Mouse (Mus musculus): ENCODE results near the gene Ddah2.

The Ddah2 gene

DNA sequence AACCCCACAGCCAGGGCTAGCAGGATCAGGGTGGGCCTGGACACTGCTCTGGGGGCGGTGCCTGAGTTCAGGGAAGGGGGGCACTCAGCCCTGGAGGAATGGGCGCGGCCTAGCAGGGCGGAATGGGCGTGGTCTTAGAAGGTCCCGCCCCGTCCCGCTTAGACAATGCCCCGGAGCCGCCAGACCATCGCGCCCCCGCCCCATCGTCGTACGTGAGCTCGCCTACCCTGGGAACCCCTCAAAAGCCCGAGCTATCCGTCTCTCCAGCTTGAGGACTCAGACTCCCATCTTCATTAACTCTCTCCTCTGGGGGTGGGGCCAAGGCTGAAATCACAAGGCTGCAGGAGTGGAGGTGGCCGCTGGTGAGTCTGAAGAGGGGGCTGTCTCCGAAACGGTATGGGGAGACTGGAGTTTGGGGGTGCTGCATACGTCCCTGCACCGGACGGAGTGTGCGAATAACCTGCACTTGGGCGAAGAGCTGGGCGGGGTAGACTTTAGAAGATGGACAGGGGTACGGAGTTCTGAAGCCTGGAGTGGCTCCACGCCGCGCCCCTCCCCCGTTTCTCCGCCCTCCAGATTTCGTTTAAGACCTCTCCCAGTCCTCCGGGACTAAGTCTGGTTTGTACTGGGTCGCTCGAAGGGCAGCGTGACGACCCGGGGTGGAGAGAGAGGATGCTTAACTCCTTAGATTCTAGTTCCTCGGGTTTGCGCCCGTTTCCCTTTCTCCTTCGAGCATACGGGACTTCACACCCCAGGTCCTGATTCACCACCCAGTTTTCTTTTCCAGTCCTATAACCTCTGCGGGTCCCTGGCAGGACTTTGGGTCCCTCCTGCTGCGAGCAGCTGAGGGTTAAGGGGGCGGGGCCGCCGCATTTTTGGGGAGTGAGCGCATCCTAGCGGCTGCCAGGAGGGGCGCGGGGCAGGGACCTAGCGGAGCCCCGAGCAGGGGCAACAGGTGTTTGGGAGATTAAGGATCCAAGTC lies at the start of gene Ddah2:
Gene Ddah2 (plus strand): TSS at position 125 of the 982 bp plus-strand sequence.
- DNase-seq = peak; percentile 80

DNA sequence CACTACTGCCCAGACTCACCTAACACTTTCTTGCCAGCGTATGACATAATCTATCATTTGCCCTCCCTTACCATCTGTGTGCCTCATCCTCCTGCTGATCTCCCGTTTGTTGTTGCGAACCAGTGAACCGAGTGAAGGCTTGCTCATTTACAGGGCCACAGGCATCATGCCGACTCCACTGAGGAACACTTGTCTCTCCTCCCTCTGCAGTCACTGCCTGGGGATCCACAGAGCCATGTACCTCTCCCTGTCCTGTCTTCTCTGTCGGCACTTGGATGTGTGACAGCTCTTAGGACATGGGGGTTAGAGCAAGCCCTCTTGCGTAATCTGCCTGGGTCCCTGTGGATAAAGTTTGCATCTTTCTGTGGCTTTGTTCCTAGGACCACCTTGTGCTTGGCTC lies 49.2 kb upstream of the Ddah2 start:
- DNase-seq = no peak

DNA sequence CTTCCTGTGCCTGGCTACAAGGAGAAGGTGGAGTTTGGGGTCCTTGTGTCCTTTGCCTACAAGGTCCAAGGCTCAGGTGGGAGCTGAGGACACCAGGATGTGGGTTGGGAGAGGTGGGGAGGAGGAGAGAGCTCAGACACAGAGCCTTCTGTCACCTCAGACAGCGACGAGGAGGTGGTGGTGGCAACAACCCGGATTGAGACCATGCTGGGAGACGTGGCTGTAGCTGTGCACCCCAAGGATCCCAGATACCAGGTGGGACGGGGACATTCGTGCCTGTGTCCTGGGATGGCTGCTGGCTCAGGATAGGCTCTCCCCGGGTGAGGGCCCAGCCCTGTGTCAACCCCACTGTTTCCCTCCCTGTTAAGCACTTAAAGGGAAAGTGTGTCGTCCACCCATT lies 47.4 kb upstream of the Ddah2 start:
- no peak for DNase-seq

DNA sequence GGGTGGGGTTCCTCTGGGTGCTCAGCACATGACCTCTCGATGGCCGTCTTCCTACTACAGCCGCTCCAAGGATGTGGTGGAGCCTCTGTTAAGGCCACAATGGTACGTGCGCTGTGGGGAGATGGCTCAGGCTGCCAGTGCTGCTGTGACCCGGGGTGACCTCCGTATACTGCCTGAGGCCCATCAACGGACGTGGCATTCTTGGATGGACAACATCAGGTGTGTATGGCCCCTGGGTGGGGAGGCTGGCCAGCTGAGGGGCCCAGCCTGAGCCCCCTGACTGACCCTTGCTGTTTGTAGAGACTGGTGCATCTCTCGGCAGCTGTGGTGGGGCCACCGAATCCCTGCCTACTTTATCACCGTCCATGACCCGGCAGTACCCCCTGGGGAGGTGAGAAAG lies 46.4 kb upstream of the Ddah2 start:
- no peak for DNase-seq

DNA sequence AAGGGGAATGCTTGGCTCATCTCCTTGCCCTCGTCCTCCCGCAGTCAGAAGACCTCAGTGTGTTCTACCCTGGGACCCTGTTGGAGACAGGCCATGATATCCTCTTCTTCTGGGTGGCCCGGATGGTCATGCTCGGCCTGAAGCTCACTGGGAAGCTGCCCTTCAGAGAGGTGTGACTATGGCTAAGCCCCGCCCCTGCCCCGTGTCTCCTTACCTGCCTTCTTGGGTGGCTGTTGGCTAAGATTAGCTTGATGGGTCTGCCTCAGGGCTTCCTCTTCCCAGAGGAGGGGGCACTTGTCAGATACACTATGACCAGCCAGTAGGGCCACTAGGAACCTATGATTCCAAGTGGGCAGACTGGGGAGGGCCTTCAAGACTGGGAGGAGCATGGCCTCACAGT lies 45.6 kb upstream of the Ddah2 start:
- no peak for DNase-seq

DNA sequence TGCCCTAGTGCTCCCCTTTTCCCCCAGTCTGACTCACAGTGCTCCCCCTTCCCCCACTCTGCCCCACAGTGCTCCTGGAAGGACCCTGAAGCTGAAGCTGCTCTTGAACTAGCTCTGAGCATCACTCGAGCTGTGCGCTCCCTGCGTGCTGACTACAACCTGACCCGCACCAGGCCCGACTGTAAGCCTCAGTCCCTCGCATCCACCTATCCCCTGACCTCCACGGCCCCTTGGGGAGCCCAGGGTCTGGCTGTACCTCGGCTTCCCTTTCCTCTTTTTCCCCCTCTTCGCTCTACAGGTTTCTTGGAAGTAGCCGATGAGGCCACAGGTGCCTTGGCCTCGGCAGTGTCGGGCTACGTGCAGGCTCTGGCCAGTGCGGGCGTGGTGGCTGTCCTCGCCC lies 43.5 kb upstream of the Ddah2 start:
- DNase-seq = no peak

DNA sequence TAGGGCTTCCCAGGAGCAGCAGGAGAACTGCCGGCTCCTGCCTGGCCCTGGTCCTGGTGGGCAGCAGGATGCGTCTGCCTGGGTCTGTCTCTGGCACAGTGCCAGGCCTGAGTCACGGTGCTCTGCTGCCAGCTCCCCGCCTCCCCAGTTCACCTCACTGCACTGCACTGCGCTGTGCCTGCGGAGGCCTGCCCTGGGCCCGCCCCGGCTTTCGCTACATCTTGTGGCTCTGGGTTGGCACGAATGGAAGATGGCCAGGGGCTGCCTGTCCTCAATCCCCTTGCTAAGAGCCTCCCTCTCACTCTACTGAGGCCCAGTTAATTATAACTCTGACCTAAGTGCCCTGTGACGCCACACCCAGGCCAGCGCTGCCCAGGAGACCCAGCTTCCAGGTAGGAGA lies 42.5 kb upstream of the Ddah2 start, which contains the start of gene Vwa7:
Gene Vwa7 (plus strand): TSS at position 204 of the 400 bp plus-strand sequence.
- DNase-seq = peak; percentile 44

DNA sequence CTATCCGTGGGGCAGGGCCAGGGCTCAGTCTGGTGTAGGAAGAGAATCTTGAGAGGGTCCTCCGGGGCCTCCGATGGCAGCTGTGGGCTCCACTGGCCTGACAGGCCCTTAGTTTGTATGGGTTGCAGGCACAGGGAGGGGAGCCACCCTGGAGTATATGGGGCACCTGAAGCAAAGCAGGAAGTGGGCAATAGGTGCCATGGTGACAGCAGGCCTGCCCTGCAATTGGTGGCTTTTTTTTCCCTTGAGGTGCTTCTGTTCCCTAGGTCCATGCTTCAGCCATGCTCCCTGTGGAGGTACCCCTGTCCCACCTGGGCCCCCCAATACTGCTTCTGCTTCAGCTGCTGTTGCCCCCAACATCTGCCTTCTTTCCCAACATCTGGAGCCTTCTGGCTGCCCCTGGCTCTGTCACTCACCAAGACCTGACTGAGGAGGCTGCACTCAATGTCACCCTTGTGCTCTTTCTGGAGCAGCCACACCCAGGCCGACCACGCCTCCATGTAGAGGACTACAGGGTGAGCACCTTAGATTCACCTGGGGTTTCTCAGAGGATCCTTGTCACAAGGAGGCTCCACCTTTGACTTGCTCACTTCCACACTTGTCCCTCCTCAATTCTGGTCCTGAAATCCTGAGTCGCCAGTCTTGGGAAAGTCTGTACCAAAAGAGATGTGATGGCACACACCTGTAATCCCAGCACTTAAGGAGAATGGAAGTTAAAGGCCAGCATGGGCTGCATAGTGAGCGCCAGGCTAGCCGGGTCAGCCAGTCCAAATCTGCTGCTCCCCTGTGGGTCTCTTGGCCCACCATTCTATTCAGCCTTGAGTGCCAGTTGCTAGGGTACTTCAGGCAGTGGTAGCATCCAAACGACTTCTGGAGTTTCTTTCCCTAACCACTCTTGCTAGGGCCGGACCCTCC lies 41.8 kb upstream of the Ddah2 start:
- DNase-seq = no peak

DNA sequence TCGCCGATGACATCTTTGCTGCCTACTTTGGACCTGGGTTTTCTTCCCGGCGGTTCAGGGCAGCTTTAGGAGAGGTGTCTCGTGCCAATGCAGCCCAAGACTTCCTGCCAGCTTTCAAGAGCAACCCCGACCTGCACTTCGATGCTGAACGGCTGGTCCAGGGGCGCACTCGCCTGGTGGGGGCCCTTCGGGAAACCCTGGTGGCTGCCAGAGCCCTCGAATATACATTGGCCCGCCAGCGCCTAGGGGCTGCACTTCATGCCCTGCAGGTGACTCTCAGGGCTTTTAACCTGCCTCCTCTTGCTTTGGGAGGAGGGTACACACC lies 41.2 kb upstream of the Ddah2 start:
- no peak for DNase-seq

DNA sequence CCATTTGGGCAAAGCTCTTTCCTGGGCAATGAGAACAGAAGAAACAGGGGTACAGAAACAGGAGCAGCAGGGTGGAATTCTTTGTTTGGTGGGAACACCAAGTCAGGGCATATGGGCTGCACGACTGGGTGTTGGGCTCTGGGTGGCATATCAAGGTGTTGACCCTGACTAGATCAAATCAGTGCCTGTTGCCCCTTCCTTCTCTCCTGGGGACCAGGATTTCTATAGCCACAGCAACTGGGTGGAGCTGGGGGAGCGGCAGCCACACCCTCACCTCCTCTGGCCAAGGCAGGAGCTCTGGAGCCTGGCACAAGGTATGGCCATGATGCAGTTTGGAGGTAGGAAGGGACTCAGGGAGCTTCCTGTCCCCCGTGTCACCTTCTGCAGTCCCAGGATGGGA lies 40.7 kb upstream of the Ddah2 start:
- DNase-seq = no peak

DNA sequence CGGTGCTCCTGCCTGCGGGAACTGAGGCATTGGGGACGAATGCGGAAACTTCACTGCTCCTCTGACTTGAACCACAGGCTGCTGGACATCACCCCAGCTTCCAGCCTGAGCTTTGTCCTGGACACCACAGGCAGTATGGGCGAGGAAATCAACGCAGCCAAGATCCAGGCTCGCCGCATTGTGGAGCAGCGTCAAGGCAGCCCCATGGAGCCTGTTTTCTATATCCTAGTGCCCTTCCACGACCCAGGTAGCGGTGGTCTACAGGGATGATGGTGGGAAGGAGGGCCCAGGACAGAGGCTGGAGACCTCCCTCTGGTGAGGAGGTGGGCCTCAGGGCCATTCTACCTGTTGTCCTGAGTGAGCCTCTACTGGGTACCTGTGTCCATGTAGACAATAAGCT lies 38.9 kb upstream of the Ddah2 start:
- no peak for DNase-seq

DNA sequence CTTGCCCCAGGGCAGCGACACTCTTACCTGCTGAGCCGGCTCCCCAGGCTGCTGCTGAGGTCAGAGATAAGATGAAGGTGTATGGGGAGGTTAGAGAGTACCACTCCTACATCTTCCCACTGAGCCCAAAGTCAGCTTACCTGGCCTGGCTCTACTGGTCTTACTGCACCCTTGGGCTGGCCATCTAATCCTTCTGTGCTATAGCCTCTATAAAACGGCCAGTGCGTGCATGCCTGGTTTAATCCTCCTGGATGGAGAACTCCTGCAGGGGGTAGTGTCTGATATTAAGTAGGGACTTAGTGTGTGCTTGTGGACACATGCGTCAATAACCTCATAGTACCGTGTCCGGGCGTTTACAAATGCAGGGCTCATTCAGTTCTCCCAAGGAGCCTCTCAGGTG lies 38.3 kb upstream of the Ddah2 start:
- no peak for DNase-seq

DNA sequence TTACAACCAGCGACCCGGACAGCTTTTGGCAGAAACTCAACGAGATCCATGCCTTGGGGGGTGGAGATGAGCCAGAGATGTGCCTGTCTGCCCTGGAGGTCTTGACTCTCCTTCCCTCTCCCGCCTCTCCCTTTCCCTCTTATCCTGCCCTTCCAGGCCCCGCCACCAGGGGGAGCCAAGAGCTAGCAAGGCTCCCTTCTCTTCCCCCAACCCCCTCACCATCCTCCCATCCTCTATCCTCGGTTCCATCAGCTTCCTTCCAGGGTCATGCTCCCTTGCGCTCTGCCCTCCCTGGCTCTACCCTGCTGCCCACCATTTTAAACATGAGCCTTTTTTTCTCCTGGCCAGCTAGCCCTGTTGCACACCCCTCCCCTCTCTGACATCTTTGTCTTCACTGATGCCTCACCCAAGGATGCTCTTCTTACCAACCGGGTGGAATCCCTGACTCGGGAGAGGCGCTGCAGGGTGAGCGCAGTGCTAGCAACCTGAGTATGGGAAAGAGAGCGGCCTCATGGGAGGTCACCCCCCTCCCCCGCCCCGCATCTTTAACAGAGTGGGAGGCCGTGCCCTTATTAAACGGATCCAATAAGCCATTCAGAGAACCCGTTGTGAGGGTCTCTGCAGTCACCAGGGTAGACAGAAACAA lies 37.5 kb upstream of the Ddah2 start:
- DNase-seq = peak; percentile 87

DNA sequence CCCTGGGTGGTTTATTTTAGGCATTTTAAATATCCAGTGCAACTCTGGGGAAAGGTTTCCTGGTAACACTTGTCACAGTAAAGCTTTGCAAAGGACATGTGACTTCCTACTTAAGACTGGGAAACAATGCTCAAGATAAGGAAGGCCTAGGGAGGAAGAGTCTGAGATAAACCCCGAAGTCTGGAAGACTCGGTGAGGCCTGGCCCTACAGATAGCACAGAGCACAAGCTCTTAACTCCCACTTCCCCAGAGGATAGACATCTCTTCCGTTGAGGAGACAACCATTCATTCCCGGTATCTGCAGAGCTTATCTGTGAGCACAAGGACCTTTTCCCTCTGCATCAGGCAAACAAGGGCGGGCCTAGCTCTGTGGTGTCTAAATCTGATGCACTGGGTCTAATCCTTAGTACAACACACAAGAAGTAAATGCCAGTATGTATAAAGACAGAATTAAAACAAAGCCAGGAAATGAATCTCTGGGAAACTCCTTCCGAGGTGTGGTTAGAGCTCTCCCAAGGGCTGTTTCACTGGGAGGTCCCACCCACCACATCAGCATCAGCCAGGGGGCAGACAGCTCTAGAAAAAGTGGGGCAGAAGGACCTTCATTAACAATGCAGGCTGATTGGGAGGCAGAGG lies 36.9 kb upstream of the Ddah2 start:
- DNase-seq = no peak

DNA sequence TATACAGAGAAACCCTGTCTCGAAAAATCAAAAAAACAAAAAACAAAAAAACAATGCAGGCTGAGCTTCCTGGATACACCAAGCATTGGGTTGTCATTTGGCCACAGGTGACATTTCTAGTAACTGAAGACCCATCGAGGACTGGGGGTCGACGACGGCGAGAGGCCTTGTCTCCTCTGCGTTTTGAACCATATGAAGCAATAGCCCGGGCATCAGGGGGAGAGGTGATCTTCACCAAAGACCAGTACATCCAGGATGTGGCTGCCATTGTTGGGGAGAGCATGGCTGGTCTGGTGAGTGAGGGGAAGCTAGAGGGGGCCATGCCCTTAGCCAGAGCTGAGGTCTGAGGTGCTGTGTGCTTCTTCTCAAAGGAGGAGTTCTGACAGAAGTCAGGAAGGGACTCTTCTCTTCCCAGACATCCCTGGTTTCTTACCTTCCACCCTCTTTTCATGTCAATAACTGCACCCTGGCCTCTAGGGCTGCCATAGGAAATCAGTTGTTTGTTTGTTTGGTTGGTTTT lies 36.2 kb upstream of the Ddah2 start:
- DNase-seq = no peak

DNA sequence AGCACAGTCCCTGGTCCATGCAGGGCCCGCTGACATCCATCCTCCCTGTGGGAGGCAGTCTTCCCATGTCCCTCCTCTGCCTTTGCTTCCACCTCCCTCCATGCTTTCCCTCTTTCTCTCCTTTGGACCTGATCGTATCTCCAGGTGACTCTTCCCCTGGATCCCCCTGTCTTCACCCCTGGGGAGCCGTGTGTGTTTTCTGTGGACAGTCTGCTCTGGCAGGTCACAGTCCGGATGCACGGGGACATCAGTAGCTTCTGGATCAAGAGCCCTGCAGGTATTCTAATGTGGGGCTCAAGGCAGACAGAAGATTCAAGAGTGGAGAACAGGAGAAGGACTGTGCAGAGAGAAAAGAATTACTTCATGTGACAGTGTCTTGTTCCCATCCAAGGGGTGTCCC lies 35.6 kb upstream of the Ddah2 start:
- DNase-seq = no peak

DNA sequence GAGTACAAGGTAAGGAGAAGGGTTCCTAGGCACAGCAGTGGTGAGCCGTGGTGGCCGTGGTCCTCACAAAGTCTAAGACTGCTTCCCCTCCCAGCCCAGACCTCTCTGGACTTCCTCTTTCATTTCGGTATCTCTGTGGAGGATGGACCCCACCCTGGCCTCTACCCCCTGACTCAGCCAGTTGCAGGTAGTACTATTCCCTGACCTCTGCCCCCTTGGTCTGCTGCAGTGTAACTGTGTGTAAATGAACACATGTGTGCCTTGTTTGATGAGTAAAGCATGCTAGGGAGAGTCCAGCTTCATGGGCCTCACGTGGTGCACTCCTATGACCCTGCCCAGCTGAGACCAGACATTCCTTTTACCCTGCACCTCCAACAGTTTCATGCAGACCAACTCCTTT lies 35.1 kb upstream of the Ddah2 start:
- no peak for DNase-seq

DNA sequence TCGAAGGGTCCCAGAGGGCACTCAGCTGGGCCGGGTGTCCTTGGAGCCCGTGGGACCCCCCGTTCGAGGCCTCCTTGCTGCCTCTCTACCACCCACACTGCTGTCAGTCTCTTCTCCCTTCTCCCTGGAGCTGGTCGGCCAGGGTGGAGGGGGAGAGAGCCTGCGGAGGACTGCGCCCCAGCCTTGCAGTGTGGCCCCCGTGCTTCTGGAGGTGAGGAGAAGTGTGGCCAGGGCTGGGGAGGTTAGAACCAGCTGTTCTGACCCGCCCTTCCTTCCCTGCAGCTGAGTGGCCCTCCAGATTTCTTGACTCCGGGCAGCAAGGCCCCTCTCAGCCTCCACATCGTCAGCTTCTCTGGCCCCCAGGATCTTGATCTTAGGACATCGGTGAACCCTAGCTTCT lies 34.6 kb upstream of the Ddah2 start:
- DNase-seq = no peak

DNA sequence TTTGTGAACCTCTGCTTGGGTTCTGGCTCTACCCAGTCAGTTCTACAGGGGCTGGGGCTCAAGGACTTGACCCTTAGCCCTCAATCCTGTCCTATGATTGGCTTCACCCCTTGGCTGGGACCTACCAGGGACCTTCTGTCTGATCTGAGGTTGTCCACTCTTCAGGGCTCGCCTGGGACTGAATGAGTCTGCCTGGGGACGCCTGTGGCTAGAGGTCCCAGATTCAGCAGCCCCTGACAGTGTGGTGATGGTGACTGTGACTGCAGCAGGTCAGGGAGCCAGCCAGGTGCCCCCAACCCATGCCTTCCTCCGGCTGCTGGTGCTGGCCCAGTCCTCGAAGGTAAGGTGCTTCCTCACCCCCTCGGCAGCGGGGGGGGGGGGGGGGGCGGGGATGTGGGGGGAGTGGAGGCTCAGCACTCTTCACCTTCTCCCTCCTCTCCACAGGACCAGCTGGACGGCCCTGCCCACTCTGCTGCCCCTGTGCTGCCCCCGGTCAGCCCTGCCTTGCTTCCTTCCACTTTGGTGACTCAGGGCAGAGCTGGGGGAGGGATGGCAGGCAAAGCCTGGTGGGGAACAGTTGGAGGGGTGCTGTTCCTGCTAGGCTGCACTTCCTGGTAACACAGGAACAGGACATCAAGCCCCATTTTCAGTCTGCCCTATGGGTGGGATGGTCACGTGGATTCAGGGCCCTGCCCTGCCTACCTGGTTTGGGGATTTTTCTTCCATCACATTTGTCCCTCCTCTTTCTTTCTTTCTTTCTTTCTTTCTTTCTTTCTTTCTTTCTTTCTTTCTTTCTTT lies 33.9 kb upstream of the Ddah2 start:
- DNase-seq = no peak

DNA sequence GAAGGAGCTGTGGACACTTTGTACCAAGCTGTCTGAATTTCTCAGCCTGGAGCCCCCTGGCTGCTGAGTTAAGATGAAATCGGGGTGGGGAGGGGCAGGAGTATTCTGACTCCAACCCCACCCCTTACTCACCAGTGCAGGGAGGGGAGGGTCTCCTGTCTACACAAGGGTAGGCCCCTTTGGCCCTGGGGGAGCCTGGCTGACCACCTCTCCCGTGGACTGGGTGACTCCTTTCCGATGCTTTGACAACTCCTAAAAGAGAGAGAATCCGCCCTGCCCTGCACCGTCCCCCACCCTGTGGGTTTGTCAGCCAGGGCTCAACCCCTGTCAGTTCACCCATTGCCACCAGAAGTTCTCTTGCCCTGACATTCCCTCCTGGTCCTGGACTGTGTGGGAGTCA lies 32.6 kb upstream of the Ddah2 start:
- DNase-seq = no peak

DNA sequence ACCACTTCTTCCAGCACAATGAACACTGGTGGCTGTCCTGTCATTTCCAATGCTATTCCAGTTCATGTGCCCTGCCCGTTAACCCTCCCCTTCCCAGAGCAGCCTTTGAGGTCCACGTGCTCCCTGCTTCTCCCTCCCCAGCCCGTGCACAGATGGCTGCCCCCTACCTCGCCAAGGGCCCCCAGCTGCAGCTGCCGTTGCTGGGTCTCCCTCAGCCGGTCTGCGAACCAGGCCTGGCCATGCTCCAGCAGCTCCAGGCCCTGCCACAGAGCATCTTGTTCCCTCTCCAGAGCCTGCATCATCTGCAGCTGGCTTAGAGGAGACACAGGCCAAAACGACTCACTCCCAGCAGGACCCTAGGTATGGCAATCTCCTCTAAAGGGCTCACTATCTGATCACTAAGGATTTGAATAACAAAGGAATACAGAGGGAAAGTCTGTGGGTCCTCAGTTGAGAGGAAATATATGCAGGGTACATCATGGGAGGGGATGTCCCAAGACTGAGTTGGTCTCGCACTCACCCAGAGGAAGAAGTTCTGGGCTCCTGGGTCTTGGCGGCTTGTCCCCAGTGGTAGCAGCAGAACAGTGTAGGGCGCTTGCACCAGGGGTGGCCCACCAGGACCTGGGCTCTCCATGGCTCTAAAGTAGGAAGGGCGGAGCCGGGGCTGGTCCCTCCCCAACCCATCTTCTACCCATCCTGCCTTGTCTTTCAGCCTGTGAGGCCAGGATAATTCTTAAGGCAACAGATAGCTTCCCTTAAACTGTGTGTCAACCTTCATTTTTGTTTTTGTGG lies 31.4 kb upstream of the Ddah2 start, which contains the start of gene Sapcd1:
Gene Sapcd1 (minus strand): TSS at position 740 of the 792 bp plus-strand sequence.
- peak; percentile 46 for DNase-seq
